Mouse (Mus musculus): ENCODE measurements around the gene Fgf22.

Gene Fgf22

DNA sequence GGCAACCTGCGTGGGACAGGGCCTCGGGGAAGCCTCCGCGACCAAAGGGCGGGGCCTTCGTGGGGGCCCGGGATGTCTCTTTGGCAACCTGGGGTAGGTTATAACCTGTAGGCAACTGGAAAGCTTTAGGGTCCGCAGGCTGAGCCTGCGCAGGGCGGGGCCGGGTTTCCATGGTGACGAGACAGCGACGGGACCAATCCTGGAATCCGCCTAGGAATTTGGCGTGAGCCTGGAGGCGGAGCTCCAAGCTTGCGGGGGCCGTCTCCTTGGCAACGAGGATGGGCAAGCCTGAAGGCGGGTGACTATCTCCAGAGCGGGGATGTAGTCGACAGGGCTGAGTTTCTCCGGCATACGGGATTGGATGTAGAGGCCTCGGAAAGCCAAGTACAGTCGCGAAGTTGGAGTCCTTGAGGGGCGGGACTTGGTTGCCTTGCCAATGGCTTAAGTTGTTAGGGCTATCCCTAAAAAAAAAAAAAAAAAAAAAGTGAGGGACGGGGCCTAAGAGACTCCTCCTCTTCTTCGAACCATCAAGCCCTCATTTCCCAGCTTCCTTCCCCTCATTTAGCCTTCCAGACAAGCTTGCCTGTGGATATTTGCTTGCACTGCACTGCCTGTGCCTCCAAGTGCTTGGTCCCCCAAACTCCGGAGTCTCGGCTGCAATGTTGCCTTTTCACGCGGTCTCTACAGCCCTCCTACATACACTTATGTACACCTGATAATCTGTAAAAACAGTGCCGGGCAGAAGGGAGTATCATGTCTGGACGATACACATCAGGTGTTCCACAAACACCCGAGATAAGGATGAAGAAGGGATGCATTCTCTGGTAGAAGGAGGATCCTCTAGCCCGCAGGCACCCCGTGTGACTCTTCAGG is 12.7 kb downstream of the Fgf22 start:
- DNase-seq (ENCODE audit: low spot score), result peak; percentile 98

DNA sequence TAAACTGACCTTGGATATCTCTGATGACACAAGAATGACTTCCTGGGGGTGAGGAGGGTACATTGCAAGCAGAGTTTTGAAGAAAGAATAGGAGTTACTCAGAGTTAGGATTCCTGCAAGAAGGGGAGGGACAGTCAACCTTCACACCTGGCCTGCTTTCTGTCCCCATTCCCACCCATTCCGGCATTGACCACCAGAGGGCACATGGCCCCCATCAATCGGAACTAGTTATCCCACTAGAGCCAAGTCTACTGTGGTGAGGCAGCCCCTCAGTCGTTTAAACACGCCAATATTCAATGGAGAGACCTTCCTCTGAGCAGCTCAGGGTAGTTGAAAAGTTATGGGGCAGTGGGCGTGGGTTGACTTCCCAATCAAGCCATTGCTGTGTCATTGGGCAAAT is 13.5 kb downstream of the Fgf22 start:
- peak; percentile 89 for DNase-seq (ENCODE audit: low spot score)

DNA sequence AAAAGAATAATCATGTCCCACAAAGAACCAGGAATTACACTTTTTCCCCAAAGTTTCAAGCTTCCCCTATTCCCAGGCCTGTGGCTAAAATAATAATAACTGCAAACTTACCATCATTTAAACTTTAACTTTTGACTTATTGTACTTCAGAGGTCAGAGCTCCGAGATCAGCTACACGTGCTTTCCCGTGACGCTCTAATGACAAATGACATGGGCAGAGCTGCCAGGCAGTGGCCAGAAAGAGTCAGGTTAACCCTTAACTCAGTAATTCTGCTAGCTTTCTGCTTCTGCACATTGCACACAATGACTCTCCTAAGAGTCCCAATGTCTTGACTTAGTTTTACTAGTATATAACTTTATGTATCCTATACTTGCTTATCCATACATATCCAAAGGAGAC is 14.5 kb downstream of the Fgf22 start:
- DNase-seq (ENCODE audit: low spot score), result no peak

DNA sequence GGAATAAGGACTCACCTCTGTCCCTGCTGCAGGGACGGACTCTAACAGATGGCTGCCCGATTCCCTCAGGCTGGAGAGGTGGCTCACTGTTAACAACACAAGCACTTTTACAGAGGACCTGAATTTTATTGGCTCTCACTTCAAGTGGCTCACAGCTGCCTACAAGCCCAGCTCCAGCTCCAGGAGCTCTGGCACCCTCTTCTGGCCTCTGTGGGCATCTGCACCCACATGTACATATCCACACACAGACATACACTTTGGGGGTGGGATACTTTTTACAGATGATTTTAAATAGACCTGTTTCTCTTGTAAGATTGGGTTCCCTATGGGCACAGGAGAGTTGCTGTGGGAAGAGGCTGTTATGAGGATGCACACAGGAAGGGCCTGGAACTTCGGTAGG is 17.4 kb downstream of the Fgf22 start:
- DNase-seq (ENCODE audit: low spot score), result no peak

DNA sequence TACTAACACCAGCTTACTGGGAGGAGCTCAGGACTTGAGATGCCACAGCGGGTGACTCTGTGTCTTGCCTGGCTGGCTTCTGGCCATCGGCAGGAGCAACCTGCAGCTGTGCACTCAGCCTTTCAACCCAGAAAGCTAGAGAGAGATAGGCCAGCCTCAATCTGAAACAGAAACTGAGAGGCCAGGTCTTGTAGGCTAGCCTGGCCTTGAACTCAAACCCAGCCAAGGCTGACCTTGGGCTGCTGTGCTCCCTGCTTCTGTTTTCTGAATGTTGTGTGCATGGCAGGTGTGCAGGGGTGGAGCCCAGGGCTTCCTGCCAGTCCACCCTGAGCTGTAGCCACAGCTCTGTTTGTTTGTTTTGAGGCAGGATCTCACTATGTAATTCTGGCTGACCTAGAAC is 18.3 kb downstream of the Fgf22 start:
- DNase-seq (ENCODE audit: low spot score), result no peak

DNA sequence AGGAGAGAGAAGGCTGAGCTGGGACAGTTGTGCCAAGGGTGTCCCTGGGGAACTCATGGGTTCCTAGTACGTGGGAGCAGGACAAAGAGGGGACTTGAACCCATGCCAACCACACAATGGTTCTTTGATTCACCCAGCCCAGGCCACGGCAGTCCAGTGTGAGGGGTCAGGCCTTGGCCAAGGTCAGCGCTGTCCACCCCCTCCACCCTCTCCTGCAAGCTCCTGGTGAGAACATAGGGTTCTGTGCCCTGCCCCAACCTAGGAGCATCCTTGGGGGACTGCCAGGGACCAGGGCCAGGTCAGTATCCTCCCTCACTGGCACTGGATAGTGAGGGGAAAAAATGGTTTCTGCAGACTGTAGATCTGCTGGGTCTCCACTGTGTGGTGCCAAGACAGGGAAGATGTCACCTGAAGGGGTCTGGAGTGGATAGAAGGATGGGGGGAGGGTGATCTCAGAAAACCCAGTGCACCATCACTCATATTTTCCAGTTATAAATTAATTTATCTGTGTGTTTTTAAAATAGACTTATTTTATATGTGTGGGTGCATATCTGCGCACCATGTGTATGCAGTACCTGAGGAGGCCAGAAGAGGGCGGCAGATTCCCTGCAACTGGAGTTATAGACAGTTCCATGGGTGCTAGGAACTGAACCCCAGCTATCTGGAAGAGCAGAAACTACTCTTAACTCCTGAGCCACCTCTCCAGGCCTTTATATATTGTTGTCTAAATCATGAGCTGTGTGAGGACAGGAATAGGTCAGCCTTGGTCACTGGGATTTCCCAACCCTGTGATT is 19.8 kb downstream of the Fgf22 start:
- DNase-seq (ENCODE audit: low spot score), result peak; percentile 86

DNA sequence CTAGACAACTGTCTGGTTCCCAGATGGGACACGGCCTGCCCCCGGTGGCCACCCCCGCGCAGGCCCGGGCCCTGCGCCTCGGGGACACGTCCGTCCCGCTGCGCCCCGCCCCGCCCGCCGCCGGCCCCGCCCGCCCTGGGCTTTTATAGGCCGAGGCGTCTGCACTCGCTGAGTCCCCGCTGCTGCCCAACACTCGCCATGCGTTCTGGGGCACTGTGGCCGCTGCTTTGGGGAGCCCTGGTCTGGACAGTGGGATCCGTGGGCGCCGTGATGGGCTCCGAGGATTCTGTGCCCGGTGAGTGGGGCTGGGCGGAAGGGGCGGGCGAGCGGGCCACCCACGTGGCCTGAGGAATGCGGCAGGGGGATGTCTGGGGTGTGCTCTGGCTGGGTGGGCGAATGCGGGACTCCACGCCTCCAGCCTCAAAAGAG is 22.2 kb downstream of the Fgf22 start, which contains the start of gene Fstl3:
Fstl3 (plus strand) TSS at position 170 of the 429 bp plus-strand sequence.
- DNase-seq (ENCODE audit: low spot score), result peak; percentile 71

DNA sequence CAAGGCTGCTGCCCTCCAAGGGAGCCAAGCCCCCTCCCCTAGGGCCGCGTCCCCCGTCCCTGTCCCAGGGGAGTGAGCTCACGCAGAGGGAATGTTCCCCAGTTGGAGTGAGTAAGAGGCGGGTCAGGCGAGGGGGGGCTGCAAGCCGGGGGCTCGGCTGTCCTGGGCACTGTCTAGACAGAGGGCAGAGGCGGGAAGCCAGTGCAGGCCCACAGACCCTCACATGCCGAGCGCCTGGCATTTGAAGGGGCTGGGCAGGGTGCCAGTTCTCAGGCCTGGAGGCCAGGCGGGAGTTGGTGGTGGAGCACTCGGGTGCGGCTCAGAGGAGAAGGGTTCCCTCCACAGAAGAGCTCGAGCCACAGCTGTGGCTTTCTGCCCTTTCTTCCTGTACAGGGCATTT is 23.1 kb downstream of the Fgf22 start:
- DNase-seq (ENCODE audit: low spot score), result peak; percentile 83

DNA sequence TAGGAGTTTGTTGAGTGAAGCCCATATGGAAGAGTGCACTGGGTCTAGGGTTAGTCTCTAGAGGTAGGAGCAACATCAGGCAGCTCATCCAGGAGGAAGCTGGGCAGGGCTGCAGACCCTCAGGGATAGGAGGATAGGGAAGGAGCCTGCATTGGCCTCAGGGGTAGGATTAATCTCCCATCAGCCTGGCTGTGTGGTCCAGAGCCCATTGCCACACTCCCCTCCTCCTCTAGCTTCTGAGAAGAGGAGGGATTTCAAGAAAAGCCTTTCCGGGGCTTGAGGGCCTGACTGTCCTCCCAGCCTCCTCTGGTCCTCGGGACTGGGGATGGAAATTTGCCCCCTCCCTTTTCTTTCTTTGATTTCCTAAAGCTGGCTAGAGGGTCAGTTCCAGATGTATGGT is 24.3 kb downstream of the Fgf22 start:
- DNase-seq (ENCODE audit: low spot score), result no peak

DNA sequence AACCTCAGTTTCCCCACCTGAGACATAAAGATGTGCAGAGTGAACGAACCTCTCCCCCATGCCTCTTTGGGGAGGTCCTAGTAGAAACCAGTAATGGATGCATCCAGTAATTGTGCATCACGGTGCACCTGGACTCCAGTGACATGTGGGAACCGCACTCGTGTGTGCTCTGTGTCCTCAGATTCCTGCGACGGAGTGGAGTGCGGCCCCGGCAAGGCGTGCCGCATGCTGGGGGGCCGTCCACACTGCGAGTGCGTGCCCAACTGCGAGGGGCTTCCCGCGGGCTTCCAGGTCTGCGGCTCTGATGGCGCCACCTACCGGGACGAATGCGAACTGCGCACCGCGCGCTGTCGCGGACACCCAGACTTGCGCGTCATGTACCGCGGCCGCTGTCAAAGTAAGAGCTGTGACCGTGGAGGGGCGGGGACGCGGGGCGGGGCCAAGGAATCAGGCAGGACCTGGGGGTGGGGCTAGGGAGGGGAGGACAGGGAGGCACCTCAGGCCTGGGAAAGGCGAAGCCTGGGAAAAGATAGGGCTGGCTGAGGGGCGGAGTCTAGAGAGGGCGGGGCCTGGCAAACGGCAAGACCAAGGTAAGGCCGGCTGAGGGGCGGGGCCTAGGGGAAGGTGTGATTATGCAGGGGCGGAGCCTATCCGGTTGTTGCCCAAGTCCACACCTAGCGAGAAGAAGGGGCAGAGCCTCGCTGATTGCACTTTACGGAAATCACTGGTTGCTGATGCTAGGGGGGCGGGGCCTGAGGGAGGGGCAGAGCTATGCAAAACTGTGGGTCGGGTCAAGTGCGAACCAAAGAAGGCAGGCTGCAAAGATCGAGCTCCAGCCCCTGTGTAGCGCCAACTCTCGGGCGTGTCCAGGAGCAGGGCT is 25.1 kb downstream of the Fgf22 start:
- DNase-seq (ENCODE audit: low spot score), result peak; percentile 99

DNA sequence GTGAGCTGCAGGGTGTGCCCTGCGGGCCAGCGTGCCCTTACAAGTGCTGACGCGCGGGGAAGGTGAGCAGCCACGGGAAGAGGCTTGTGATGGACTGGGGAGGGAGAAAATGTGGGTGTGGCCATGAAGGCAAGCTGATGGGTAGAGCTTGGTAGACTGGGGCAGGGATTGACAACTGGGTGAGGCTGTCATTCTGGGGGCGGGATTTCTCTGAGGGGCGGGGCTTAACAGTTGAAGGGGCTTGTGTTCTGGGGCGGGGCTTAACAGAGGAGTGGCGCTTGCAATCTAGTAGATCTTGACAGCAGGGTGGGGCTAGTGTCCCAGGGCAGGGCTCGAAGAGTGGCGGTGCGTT is 25.8 kb downstream of the Fgf22 start:
- DNase-seq (ENCODE audit: low spot score), result peak; percentile 80

DNA sequence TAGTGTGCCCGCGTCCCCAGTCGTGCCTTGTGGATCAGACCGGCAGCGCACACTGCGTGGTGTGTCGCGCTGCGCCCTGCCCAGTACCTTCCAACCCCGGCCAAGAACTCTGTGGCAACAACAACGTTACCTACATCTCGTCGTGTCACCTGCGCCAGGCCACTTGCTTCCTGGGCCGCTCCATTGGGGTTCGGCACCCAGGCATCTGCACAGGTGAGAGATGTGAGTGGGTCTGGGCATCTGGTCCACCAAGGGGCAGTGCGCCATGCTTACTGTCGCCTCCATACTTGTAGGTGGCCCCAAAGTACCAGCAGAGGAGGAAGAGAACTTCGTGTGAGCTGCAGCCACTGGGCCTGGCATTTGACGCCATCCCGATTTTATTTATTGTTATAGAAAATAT is 26.3 kb downstream of the Fgf22 start:
- no peak for DNase-seq (ENCODE audit: low spot score)

DNA sequence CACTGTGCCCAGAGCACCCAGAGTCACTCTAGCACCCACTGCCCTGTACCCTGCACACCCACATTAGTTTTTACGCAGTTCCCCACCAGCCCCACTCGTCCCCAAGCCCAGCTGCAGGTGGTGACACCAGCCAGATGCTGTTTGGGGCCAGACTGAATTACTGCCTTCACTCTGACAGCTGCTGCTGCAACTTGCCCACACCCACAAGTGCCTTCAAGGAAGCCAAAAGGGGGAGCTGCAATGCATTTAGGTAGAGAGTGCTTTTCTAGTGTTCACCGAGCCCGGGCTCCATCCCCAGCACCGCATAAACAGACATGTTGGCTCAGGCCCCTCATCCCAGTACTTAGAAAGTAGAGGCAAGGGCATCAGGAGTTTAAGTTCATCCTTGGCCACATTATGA is 27.1 kb downstream of the Fgf22 start:
- no peak for DNase-seq (ENCODE audit: low spot score)

DNA sequence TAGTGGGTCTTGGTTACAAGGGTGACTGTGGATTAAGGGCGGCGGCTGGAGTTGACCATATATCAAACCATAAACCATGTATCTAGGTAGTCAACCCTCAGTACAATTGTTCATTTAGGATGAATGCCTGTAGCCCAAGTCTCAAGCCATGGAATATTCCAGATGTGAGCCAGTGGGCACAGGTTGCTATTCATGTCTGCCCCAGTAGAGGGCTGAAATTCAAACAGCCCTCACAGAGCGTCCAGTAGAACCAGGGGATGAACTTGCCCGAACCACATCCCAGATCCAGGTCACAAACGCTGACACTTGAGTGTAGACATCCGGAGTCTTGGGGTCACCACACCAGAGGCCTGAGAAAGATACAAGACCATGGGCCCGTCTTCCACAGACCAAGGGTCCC is 28.2 kb downstream of the Fgf22 start:
- no peak for DNase-seq (ENCODE audit: low spot score)

DNA sequence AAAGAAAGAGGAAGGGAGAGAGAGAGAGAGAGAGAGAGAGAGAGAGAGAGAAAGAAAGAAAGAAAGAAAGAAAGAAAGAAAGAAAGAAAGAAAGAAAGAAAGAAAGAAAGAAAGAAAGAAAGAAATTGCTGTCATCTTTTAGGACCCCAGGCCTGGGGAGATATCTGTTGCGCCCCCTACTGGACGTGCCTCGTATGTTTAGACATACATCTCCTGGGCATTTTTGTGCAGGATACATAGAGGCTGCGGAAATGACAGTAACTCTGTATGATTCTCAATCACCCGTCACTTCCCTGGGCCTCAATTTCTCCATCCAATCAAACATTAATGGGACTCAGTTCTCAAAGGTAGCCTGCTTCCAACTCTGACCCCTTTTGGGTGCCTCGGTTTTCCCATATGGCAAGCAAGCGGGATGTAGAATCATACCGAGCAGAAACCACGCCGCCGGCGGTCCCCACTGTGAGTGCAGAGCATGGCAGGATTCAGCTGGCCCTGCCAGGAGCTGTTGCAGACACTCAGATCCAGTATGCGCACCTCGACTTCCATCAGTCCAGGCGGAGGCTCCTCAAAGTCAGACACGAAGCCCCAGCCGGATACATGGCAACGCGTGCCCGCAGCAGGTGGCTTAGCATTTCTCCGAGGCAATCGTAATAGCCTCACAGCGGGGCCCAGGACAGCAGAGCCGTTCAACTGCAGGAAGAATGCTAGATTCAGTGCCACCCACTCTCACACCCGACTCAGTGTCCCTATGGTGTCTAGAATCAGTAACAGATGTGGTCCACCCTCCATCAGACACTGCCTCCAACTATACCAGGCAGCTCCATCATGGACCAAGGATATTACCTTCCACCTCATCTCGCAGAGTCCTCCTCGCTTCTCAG is 29.3 kb downstream of the Fgf22 start:
- DNase-seq (ENCODE audit: low spot score), result peak; percentile 75

DNA sequence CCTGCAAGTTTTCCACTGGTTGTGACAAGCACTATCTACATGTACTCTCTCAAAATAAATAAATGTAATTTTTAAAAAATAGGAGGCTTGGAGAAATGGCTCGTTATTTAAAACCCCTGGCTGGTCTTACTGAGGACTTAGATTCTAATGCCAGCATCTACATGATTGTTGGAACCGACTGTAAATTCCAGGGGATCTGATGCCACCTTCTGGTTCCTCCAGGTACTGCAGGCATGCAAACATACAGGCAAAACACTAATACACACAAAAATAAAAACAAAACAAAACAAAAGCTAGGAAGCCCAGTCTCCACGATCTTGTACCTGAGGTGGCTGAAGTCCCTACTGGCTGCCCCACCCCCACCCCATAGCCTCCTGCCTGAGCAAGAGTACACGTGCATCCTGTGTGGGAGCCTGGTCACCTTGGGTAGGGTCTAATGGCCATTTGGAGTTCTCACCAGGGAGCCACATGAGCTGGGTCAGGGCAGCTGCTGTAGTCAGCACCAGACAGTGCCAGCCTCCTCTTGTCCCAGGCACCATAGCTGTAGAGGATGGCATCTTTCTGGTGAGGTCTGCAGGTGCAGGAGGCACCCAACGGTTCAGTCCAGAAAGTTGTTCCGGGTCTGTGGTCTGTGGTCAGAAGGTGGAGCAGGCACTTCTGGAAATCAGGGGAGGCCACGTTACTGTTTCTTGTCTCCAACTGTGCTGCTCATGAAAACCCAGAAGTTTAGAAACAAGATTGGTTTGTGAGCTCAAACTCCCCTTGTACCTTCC is 33.7 kb downstream of the Fgf22 start:
- DNase-seq (ENCODE audit: low spot score), result peak; percentile 92

DNA sequence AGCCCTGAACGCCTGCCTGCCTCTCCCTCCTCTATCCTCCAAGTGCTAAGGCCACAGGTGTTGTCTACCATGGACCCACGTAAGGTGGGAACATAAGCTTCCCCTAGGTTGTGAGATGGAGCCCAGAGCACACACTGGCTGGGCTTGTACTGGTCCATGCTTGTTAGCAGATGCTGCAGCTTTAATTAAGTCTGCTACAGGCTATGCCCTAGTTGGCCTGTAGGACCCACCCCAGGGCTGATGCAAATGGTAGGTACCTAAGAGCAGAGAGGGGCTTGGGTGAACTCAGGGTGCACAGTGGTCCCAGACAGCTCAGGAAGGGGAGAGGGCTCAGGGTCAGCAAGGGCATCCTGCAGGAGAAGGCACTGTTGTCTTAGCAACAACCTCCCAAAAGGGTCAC is 34.7 kb downstream of the Fgf22 start:
- no peak for DNase-seq (ENCODE audit: low spot score)

DNA sequence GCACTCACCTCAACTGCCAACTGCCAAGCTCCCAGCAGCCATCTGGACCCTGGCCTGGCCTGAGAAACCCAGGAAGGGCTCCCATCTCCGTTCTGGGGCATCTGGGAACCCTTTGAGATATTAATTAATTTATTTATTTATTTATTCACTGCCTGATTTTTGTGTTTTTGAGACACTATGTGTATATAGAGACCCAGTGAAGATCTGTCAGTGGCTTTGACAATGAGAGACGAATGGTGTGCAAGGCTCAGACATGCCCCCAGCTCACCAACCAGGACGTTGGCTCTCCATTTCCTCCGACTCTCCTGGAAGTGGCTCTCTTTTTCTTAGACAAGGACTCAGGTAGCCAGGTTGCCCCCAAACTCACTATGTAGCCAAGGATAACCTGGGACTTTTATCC is 36.0 kb downstream of the Fgf22 start, which contains the start of gene Prss57:
Prss57 (minus strand) TSS at position 101 of the 400 bp plus-strand sequence.
- DNase-seq (ENCODE audit: low spot score), result no peak

DNA sequence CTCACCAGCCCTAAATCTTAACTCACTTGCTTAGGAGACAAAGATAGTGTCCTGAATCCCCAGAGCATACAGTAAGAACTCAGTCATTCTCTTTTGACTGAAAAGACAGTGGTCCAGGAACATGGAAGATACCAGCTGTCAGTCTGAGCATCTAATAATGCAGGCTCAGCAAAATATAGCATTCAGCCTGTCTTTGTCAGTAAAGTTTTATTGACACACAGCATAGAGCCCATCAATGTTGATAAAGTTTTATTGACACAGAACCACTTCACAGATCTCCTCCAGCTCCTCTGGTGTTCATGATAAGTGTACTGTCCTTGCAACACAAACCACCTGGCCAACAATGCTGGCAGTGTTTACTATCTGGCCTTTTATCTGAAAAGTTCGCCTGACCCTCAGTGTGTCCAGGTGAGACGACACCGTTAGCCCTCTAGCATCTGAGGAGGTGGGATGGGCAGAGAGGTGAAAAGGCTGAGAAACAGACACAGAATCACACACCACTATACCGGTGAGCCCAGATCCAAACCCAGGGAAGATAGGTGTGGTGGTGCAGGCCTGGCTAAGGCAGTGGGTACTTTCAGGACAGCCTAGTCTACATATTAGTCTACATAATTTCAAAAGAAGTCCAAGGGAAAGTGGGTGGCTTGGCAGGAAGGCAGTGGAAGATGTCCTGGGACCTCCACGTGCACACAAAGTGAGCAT is 37.6 kb downstream of the Fgf22 start:
- DNase-seq (ENCODE audit: low spot score), result no peak
